Mouse (Mus musculus): ENCODE measurements around the gene Grin1.
"Not testable (repeated sequence)": the region's sequence is repeated elsewhere in the genome, so short reads cannot be mapped to it uniquely, and the experiment has no call there.

Grin1 gene

GRCm38 (mm10) chr2:25258887-25259286 lies 60.1 kb downstream of the Grin1 start:
- DNase-seq (ENCODE audit: low spot score in 2 of 2) = no peak

GRCm38 (mm10) chr2:25257250-25257649 lies 61.7 kb downstream of the Grin1 start:
- DNase-seq (ENCODE audit: low spot score in 2 of 2) = not testable (repeated sequence)

- not testable (repeated sequence) for DNase-seq (ENCODE audit: low spot score in 2 of 2)
Measured at GRCm38 (mm10) chr2:25256443-25257109, 62.4 kb downstream of the Grin1 start.

- peak; percentile 78 to 86 for DNase-seq (ENCODE audit: low spot score in 2 of 2)
Measured at GRCm38 (mm10) chr2:25255284-25255779, 63.7 kb downstream of the Grin1 start, which contains the start of gene Tmem203. Gene Tmem203, plus strand, starts transcription at chr2:25255439.

GRCm38 (mm10) chr2:25252331-25252730 lies 66.7 kb downstream of the Grin1 start:
- DNase-seq (ENCODE audit: low spot score in 2 of 2) = no peak

GRCm38 (mm10) chr2:25246183-25247072 lies 72.6 kb downstream of the Grin1 start, which contains the start of gene AL732309.1:
Gene AL732309.1, minus strand, starts transcription at chr2:25246863.
- DNase-seq (ENCODE audit: low spot score in 2 of 2) = no peak

- no peak for DNase-seq (ENCODE audit: low spot score in 2 of 2)
Measured at GRCm38 (mm10) chr2:25244144-25244543, 74.8 kb downstream of the Grin1 start.

- no peak for DNase-seq (ENCODE audit: low spot score in 2 of 2)
Measured at GRCm38 (mm10) chr2:25243342-25243741, 75.6 kb downstream of the Grin1 start.

- DNase-seq (ENCODE audit: low spot score in 2 of 2) = no peak
Measured at GRCm38 (mm10) chr2:25242101-25242506, 76.9 kb downstream of the Grin1 start, which contains the start of the genes Rnf208 and Cysrt1. Gene Rnf208, plus strand, starts transcription at chr2:25242255. Gene Cysrt1, minus strand, starts transcription at chr2:25242452.

GRCm38 (mm10) chr2:25241438-25241775 lies 77.6 kb downstream of the Grin1 start:
- DNase-seq (ENCODE audit: low spot score in 2 of 2) = no peak

Data from urinary bladder, postnatal 4 days (tissue).